Mouse (Mus musculus): ENCODE results near the gene Elf2.

DNA sequence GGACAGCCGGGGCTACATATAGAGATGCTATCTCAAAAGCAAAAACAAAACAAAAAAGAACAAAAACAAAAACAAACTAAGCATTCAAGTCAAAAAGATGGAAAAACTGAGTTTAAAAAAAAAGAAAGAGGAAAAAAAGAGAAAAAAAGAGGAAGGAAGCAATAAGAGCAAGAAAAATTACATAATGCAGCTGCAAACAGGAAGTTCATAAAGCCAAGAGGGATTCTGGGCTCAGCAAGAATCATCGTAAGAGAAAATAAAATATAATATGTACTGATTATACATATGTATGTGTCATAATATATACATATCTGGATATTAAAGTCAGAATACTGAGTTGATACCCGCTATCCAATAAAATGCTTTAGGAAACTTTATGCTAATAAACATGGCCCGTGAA, 58.7 kb downstream of the Elf2 start:
- TF ChIP-seq ZNF384 (IDR thresholded peaks at IDR 0.05; ENCODE audit: low read depth, low read length) (no peak), CHD2 (IDR thresholded peaks at IDR 0.05; ENCODE audit: low read depth, low read length) (no peak), HCFC1 (IDR thresholded peaks at IDR 0.05; ENCODE audit: borderline replicate concordance, insufficient read depth, low read length) (no peak)

All from ES-E14 (cell line).